Mouse (Mus musculus) CH12.LX (cell line): ENCODE measurements around the gene Agrp. TPM values are rescaled to one million over a fixed set of nuclear protein-coding genes. Genes with fewer than 3 reads are reported as not detected.

Source experiments
- DNase-seq: peaks from one replicate; pipeline ENCODE4 v3.0.0-alpha.2; 2013; ENCODE audit errors: extremely low read depth
- H3K27ac ChIP-seq: 2 replicates; pipeline ENCODE4 v1.5.1; 2012; ENCODE audit warnings: low read depth, mild to moderate bottlenecking, control low read depth, moderate library complexity; ENCODE audit not compliant: insufficient read depth
- H3K27me3 ChIP-seq: replicated peaks from 2 replicates; pipeline ENCODE3; 2012; ENCODE audit warnings: inconsistent platforms
- H3K36me3 ChIP-seq, 2 experiments: replicated peaks in 1 of 2; 2 replicates each; pipeline versions ENCODE3 to v1.6.1; 2012; ENCODE audit warnings: inconsistent platforms in 1 of 2, low read length in 1 of 2, mild to moderate bottlenecking in 1 of 2, mixed read lengths in 1 of 2, moderate library complexity in 1 of 2; ENCODE audit not compliant: control insufficient read depth in 1 of 2, insufficient read depth in 1 of 2
- H3K4me1 ChIP-seq, 2 experiments: 2 replicates each; pipeline ENCODE4 v1.6.1; 2012; ENCODE audit warnings: inconsistent platforms in 1 of 2, moderate library complexity in 1 of 2; ENCODE audit not compliant: insufficient read depth in 2 of 2, control insufficient read depth in 1 of 2
- H3K4me2 ChIP-seq: 2 replicates; pipeline ENCODE4 v1.6.1; 2012; ENCODE audit warnings: low read depth, mild to moderate bottlenecking, control low read depth; ENCODE audit not compliant: poor library complexity, insufficient read depth, severe bottlenecking
- H3K4me3 ChIP-seq, 3 experiments: fragments of 150-350 bp in 1 of 3; sonication (generic) in 1 of 3; replicated peaks in 1 of 3; 2 replicates each; pipeline versions ENCODE3 to v1.5.1; 2011 to 2012; ENCODE audit warnings: low read depth in 2 of 3, low read length in 2 of 3, mild to moderate bottlenecking in 2 of 3, moderate library complexity in 2 of 3, control low read depth in 1 of 3, improper control_type of control experiment in 1 of 3, inconsistent platforms in 1 of 3, mixed read lengths in 1 of 3; ENCODE audit not compliant: poor library complexity in 1 of 3
- H3K79me2 ChIP-seq: replicated peaks from 2 replicates; pipeline ENCODE4 v1.6.1; 2012; ENCODE audit warnings: mild to moderate bottlenecking, moderate library complexity; ENCODE audit not compliant: control insufficient read depth, poor library complexity, insufficient read depth, severe bottlenecking; ENCODE audit errors: extremely low read depth
- H3K9ac ChIP-seq: 2 replicates; pipeline ENCODE4 v1.6.1; 2012; ENCODE audit warnings: low read depth, mild to moderate bottlenecking, control low read depth, moderate library complexity; ENCODE audit not compliant: insufficient read depth
- H3K9me3 ChIP-seq: replicated peaks from 2 replicates; pipeline ENCODE3; 2012; ENCODE audit warnings: low read length, inconsistent platforms, mixed read lengths
- BHLHE40 ChIP-seq: IDR thresholded peaks from 2 replicates; pipeline ENCODE4 v1.6.1; 2011; ENCODE audit warnings: mild to moderate bottlenecking, low read depth, low read length, improper control_type of control experiment
- CHD1 ChIP-seq: IDR thresholded peaks from 2 replicates; pipeline ENCODE4 v1.6.1; 2012; ENCODE audit warnings: low read depth, low read length, improper control_type of control experiment, inconsistent platforms
- CHD2 ChIP-seq: IDR thresholded peaks from 2 replicates; pipeline ENCODE4 v1.6.1; 2011; ENCODE audit warnings: low read length, improper control_type of control experiment
- E2F4 ChIP-seq: IDR thresholded peaks from 2 replicates; pipeline ENCODE4 v1.6.1; 2011; ENCODE audit warnings: low read depth, low read length, improper control_type of control experiment; ENCODE audit not compliant: insufficient replicate concordance
- ELF1 ChIP-seq: IDR thresholded peaks from 2 replicates; pipeline ENCODE4 v1.6.1; 2014; ENCODE audit warnings: low read depth, mild to moderate bottlenecking, inconsistent platforms, low read length, improper control_type of control experiment
- EP300 ChIP-seq: IDR thresholded peaks from 2 replicates; pipeline ENCODE4 v1.6.1; 2011; ENCODE audit warnings: low read length, improper control_type of control experiment
- GABPA ChIP-seq: IDR thresholded peaks from 2 replicates; pipeline ENCODE4 v1.6.1; 2012; ENCODE audit warnings: low read depth, low read length, improper control_type of control experiment, inconsistent platforms; ENCODE audit not compliant: insufficient replicate concordance
- HCFC1 ChIP-seq: IDR thresholded peaks from 2 replicates; pipeline ENCODE4 v1.6.1; 2012; ENCODE audit warnings: low read depth, mild to moderate bottlenecking, inconsistent platforms, low read length, improper control_type of control experiment
- IRF4 ChIP-seq: IDR thresholded peaks from 2 replicates; pipeline ENCODE4 v1.6.1; 2014; ENCODE audit warnings: low read depth, mild to moderate bottlenecking, inconsistent platforms, low read length, improper control_type of control experiment
- JUN ChIP-seq: IDR thresholded peaks from 2 replicates; pipeline ENCODE4 v1.6.1; 2011; ENCODE audit warnings: low read depth, mild to moderate bottlenecking, low read length, improper control_type of control experiment, moderate library complexity; ENCODE audit not compliant: insufficient read depth
- JUND ChIP-seq: conservative IDR thresholded peaks from 2 replicates; pipeline ENCODE4 v1.6.1; 2011; ENCODE audit warnings: low read depth, low read length, improper control_type of control experiment
- KAT2A ChIP-seq: IDR thresholded peaks from 2 replicates; pipeline ENCODE4 v1.6.1; 2012; ENCODE audit warnings: low read length, improper control_type of control experiment, inconsistent platforms; ENCODE audit not compliant: insufficient replicate concordance
- MAX ChIP-seq: IDR thresholded peaks from 2 replicates; pipeline ENCODE4 v1.6.1; 2011; ENCODE audit warnings: low read length, improper control_type of control experiment
- MEF2A ChIP-seq: IDR thresholded peaks from 2 replicates; pipeline ENCODE4 v1.6.1; 2014; ENCODE audit warnings: low read depth, mild to moderate bottlenecking, inconsistent platforms, low read length, improper control_type of control experiment, borderline replicate concordance
- MYC ChIP-seq: IDR thresholded peaks from 2 replicates; pipeline ENCODE4 v1.6.1; 2011; ENCODE audit warnings: low read depth, mild to moderate bottlenecking, improper control_type of control experiment, low read length
- NELFE ChIP-seq: IDR thresholded peaks from 2 replicates; pipeline ENCODE4 v1.6.1; 2011; ENCODE audit warnings: low read depth, low read length, improper control_type of control experiment
- NRF1 ChIP-seq: IDR thresholded peaks from 2 replicates; pipeline ENCODE4 v1.6.1; 2014; ENCODE audit warnings: low read depth, mild to moderate bottlenecking, inconsistent platforms, low read length, improper control_type of control experiment, moderate library complexity
- PAX5 ChIP-seq: IDR thresholded peaks from 2 replicates; pipeline ENCODE4 v1.6.1; 2012; ENCODE audit warnings: low read length, inconsistent platforms, mixed read lengths
- POLR2A ChIP-seq: IDR thresholded peaks from 2 replicates; pipeline ENCODE4 v1.6.1; 2011; ENCODE audit warnings: low read depth, mild to moderate bottlenecking, improper control_type of control experiment, low read length
- POLR2AphosphoS2 ChIP-seq: IDR thresholded peaks from 2 replicates; pipeline ENCODE4 v1.6.1; 2011; ENCODE audit warnings: low read depth, low read length, improper control_type of control experiment
- RAD21 ChIP-seq: IDR thresholded peaks from 2 replicates; pipeline ENCODE4 v1.6.1; 2011; ENCODE audit warnings: low read depth, mild to moderate bottlenecking, low read length, improper control_type of control experiment, moderate library complexity
- RCOR1 ChIP-seq: conservative IDR thresholded peaks from 2 replicates; pipeline ENCODE4 v1.6.1; 2012; ENCODE audit warnings: low read depth, mild to moderate bottlenecking, inconsistent platforms, low read length, improper control_type of control experiment
- SIN3A ChIP-seq: IDR thresholded peaks from 2 replicates; pipeline ENCODE4 v1.6.1; 2012; ENCODE audit warnings: low read length, improper control_type of control experiment, inconsistent platforms
- SMC3 ChIP-seq: IDR thresholded peaks from 2 replicates; pipeline ENCODE4 v1.6.1; 2011; ENCODE audit warnings: low read depth, low read length, improper control_type of control experiment
- TBP ChIP-seq: conservative IDR thresholded peaks from 2 replicates; pipeline ENCODE4 v1.6.1; 2011; ENCODE audit warnings: low read depth, low read length, improper control_type of control experiment
- TCF12 ChIP-seq: IDR thresholded peaks from 2 replicates; pipeline ENCODE4 v1.6.1; 2014; ENCODE audit warnings: low read depth, mild to moderate bottlenecking, inconsistent platforms, low read length, improper control_type of control experiment
- UBTF ChIP-seq: IDR thresholded peaks from 2 replicates; pipeline ENCODE4 v1.6.1; 2012; ENCODE audit warnings: low read depth, mild to moderate bottlenecking, inconsistent platforms, low read length, improper control_type of control experiment, moderate library complexity
- USF1 ChIP-seq: IDR thresholded peaks from 2 replicates; pipeline ENCODE4 v1.6.1; 2014; ENCODE audit warnings: low read depth, mild to moderate bottlenecking, inconsistent platforms, low read length, improper control_type of control experiment
- USF2 ChIP-seq: conservative IDR thresholded peaks from 2 replicates; pipeline ENCODE4 v1.6.1; 2011; ENCODE audit warnings: low read depth, low read length, improper control_type of control experiment
- ZC3H11A ChIP-seq: IDR thresholded peaks from 2 replicates; pipeline ENCODE4 v1.6.1; 2012; ENCODE audit warnings: low read depth, mild to moderate bottlenecking, inconsistent platforms, low read length, improper control_type of control experiment
- ZKSCAN1 ChIP-seq: IDR thresholded peaks from 2 replicates; pipeline ENCODE4 v1.6.1; 2012; ENCODE audit warnings: low read depth, inconsistent platforms, low read length, improper control_type of control experiment, borderline replicate concordance
- ZMIZ1 ChIP-seq: IDR thresholded peaks from 2 replicates; pipeline ENCODE4 v1.6.1; 2012; ENCODE audit warnings: low read depth, mild to moderate bottlenecking, inconsistent platforms, low read length, improper control_type of control experiment
- dilution Hi-C: fragments of 300-500 bp; cut with MboI; formaldehyde crosslinking; loops from 2 replicates; pipeline ENCODE4 v1.14.3; 2020; ENCODE audit warnings: low sequenced_read_pairs; ENCODE audit not compliant: extremely low pct_unique_long_range_greater_than_20kb, extremely low pct_ligation_motif_present
- in situ Hi-C: fragments of 300-500 bp; cut with MboI; formaldehyde crosslinking; loops from 3 replicates; pipeline ENCODE4 v1.14.3; 2019; ENCODE audit warnings: low sequenced_read_pairs, low pct_ligation_motif_present, low pct_unique_long_range_greater_than_20kb, mixed read lengths
- polyA plus RNA-seq: library from polyadenylated mRNA; unstranded; fragments of >175 nt; gene quantifications from 2 replicates; pipeline ENCODE4 v1.2.1, GENCODE M21; 2012; ENCODE audit warnings: low read depth; ENCODE audit not compliant: insufficient read length
- total RNA-seq, 2 experiments: library from RNA; depleted of rRNA; stranded (reverse); fragments of 300-350 nt in 1 of 2; fragments of >200 nt in 1 of 2; gene quantifications; 2 replicates each; pipeline ENCODE4 v1.2.3; 2012 to 2014

The Agrp gene
- total and polyA plus RNA-seq, 3 experiments, result 0.30 TPM; not detected in 2

- peaks cover 12 to 30% of the 10 kb centered on the region in 2 experiments for H3K36me3 ChIP-seq
- H3K27ac ChIP-seq, result peak overlapping the region; percentile 97
- in situ Hi-C loops, result no loop called here
- H3K4me1 ChIP-seq, result peaks cover 15 to 69% of the 10 kb centered on the region in 2 experiments
- H3K79me2 ChIP-seq, result peaks cover 4% of the 10 kb centered on the region
- peak overlapping the region; percentile 64 for H3K4me2 ChIP-seq
- DNase-seq, result no peak
- H3K9ac ChIP-seq, result peak overlapping the region; percentile 75
- no peak for TF ChIP-seq NRF1
- dilution Hi-C loops, result no loop called here
- no peaks in the 10 kb centered on the region for H3K9me3 ChIP-seq
- no peaks in the 10 kb centered on the region for H3K27me3 ChIP-seq
- H3K4me3 ChIP-seq, result peak overlapping the region; percentile 36 to 38 (median 36)
These were observed 13.4 kb downstream of the Agrp start for GRCm38 (mm10) chr8:105623679-105624245.

DNA sequence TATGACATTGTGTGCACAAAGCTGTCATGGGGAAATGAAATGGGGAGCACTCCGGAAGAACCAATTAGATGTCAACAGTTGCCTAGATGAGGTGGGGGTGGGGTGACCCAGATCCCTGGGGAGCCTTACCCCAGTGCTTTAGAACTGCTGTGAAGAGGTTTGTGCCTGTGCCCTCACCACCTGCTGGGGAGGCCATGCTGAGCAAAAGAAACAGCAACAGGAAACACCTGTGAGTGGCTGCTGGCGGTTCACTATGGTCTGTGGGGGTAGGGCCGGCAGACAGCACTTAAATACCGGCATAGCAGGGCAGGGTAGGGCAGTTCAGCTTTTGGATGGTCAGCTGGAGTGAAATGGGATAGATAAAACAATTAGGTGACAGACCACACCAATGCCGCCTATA lies 14.1 kb downstream of the Agrp start:
- peak; percentile 97 for DNase-seq
- dilution Hi-C loops, result no loop called here
- peak overlapping the region; percentile 97 for H3K27ac ChIP-seq
- H3K36me3 ChIP-seq, result peaks cover 14 to 37% of the 10 kb centered on the region in 2 experiments
- H3K9me3 ChIP-seq, result no peaks in the 10 kb centered on the region
- H3K4me1 ChIP-seq, result peaks cover 9 to 63% of the 10 kb centered on the region in 2 experiments
- peak overlapping the region; percentile 38 to 45 (median 39) for H3K4me3 ChIP-seq
- peak overlapping the region; percentile 64 for H3K4me2 ChIP-seq
- H3K27me3 ChIP-seq, result no peaks in the 10 kb centered on the region
- H3K79me2 ChIP-seq, result peaks cover under 1% of the 10 kb centered on the region; the same call in 1 of the 2 replicates
- peak overlapping the region; percentile 75 for H3K9ac ChIP-seq
- in situ Hi-C loops, result no loop called here
- TF ChIP-seq PAX5, result no peak
- peak; percentile 91 for TF ChIP-seq MEF2A
- peak; percentile 50 for TF ChIP-seq NRF1
- TF ChIP-seq ZKSCAN1, result no peak
- peak; percentile 43; the same call in 1 of the 2 replicates for TF ChIP-seq JUND
- peak; percentile 89 for TF ChIP-seq MAX
- peak; percentile 98 for TF ChIP-seq SIN3A
- peak; percentile 75 for TF ChIP-seq POLR2A
- peak; percentile 90; the same call in 1 of the 2 replicates for TF ChIP-seq RCOR1
- TF ChIP-seq CHD1, result no peak
- peak; percentile 65; the same call in 1 of the 2 replicates for TF ChIP-seq KAT2A
- peak; percentile 92 for TF ChIP-seq MYC
- no peak for TF ChIP-seq USF1
- no peak for TF ChIP-seq POLR2AphosphoS2
- peak; percentile 51; the same call in 1 of the 2 replicates for TF ChIP-seq NELFE
- peak; percentile 97 for TF ChIP-seq EP300
- TF ChIP-seq BHLHE40, result peak; percentile 94
- peak; percentile 97 for TF ChIP-seq CHD2
- no peak for TF ChIP-seq GABPA
- TF ChIP-seq HCFC1, result peak; percentile 41
- TF ChIP-seq IRF4, result peak; percentile 86
- TF ChIP-seq ZC3H11A, result no peak
- TF ChIP-seq USF2, result no peak
- peak; percentile 100 for TF ChIP-seq TCF12
- peak; percentile 90 for TF ChIP-seq TBP
- peak; percentile 16 for TF ChIP-seq RAD21
- peak; percentile 32 for TF ChIP-seq SMC3
- TF ChIP-seq E2F4, result peak; percentile 73; the same call in 1 of the 2 replicates
- TF ChIP-seq ZMIZ1, result 0 out of 2 replicates have a peak, but pooled peaks have one; percentile 55
- TF ChIP-seq ELF1, result peak; percentile 70
- no peak for TF ChIP-seq UBTF
- no peak for TF ChIP-seq JUN
